Mouse (Mus musculus): ENCODE measurements at regions not wholly inside any gene's neighbourhood (a gene's known extent, or its start where the extent isn't known, plus 50 kb on each side); places are given as distances from the start of the nearest gene placed in this dataset.
"Not testable (repeated sequence)": the region's sequence is repeated elsewhere in the genome, so short reads cannot be mapped to it uniquely, and the experiment has no call there.

- DNase-seq (ENCODE audit: low read depth, low spot score) = not testable (repeated sequence)
These were observed 210.0 kb downstream of the Rchy1 start for GRCm38 (mm10) chr5:91752846-91753245.

GRCm38 (mm10) chr5:91751168-91751567, 211.7 kb downstream of the Rchy1 start:
- DNase-seq (ENCODE audit: low read depth, low spot score) = no peak

DNA sequence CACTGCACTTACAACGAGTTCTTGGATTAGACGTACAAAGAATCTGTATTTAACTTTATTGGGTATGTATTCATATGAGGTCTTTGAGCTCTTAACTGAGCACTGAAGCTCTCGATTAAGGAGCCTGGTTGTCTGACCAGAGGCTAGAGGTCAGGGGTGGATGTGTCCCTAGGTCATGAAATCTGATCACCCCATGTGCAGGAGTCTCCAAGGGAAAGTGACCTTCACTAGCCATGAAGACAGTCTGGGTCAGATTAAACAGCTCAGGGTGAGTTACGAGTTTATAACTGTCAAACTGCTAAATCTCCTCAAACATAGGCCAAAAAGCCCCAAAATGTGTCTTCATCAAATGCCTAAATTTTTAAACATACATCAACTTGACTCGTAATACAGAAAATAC, 216.8 kb downstream of the Rchy1 start:
- no peak for DNase-seq (ENCODE audit: low read depth, low spot score)

GRCm38 (mm10) chr5:91744389-91744788, 218.5 kb downstream of the Rchy1 start:
- DNase-seq (ENCODE audit: low read depth, low spot score) = no peak

DNA sequence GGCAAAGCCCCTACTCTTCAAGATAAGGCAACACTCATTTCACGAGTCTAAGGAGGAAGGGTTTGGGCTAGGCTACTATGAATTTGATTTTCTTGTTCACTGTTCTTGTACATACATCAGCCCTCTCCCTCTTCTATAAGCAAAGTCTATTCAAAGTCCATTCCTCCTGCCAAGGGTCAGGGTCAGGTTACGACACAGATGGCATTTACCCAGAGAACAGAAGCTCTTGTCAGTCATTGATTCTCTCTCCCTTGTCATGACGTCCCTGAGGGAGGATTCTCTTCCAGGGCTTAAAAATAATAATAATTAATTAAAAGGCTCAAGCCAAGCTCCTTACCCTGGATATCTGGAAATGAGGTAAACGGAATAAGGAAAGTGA, 222.7 kb downstream of the Rchy1 start:
- no peak for DNase-seq (ENCODE audit: low read depth, low spot score)

- DNase-seq (ENCODE audit: low read depth, low spot score) = no peak
These were observed 222.2 kb downstream of the Parm1 start for GRCm38 (mm10) chr5:91739433-91740158.

GRCm38 (mm10) chr5:91732002-91732401, 214.6 kb downstream of the Parm1 start:
- no peak for DNase-seq (ENCODE audit: low read depth, low spot score)

- DNase-seq (ENCODE audit: low read depth, low spot score) = no peak
These were observed 213.7 kb downstream of the Parm1 start for GRCm38 (mm10) chr5:91731155-91731554.

- no peak for DNase-seq (ENCODE audit: low read depth, low spot score)
These were observed 212.5 kb downstream of the Parm1 start for GRCm38 (mm10) chr5:91729868-91730267.

- no peak for DNase-seq (ENCODE audit: low read depth, low spot score)
These were observed 212.0 kb downstream of the Parm1 start for GRCm38 (mm10) chr5:91729415-91729814.

- DNase-seq (ENCODE audit: low read depth, low spot score) = no peak
These were observed 210.0 kb downstream of the Parm1 start for GRCm38 (mm10) chr5:91727448-91727847.

- DNase-seq (ENCODE audit: low read depth, low spot score) = no peak
These were observed 208.7 kb downstream of the Parm1 start for GRCm38 (mm10) chr5:91726118-91726500.

- no peak for DNase-seq (ENCODE audit: low read depth, low spot score)
These were observed 208.1 kb downstream of the Parm1 start for GRCm38 (mm10) chr5:91725380-91726117.

DNA sequence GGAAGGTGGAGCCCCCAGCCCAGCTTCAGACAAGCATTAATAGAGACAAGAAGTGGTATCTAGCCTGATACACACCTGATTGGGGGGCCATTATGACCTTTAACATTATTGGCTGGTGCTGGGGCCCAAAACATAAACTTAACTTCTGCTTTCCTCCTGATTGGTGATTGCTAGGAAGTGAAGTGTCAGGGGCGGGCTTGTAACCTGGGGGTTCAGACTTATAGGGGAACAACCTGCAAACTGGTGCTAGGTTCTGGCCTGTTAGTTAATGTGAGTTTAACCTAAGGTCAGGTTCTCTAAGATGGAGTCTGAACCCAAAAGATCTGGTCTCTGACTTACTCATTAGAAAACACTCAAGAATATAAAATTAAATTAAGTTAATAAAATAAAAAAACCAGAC, 207.5 kb downstream of the Parm1 start:
- DNase-seq (ENCODE audit: low read depth, low spot score) = no peak

- no peak for DNase-seq (ENCODE audit: low read depth, low spot score)
These were observed 206.0 kb downstream of the Parm1 start for GRCm38 (mm10) chr5:91723416-91723815.

- no peak for DNase-seq (ENCODE audit: low read depth, low spot score)
These were observed 205.6 kb downstream of the Parm1 start for GRCm38 (mm10) chr5:91722982-91723381.

DNA sequence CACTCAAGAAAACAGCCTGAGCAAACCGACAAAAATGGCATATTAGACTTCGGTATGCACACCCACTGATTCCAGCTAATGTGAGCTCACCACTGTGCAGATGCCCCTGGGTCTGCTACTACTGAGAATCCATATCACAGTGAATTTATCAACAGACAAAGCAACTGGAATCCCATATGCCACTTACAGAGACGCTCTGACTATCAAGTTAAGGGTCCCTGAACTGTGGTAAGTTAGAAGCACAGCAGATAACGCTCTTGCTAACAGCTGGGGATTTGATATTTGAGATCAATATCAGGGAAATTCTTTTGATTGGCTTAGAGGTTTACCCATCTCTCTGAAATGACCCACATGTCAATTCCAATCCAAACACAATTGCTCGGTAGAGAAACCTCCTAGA, 205.0 kb downstream of the Parm1 start:
- DNase-seq (ENCODE audit: low read depth, low spot score) = no peak

DNA sequence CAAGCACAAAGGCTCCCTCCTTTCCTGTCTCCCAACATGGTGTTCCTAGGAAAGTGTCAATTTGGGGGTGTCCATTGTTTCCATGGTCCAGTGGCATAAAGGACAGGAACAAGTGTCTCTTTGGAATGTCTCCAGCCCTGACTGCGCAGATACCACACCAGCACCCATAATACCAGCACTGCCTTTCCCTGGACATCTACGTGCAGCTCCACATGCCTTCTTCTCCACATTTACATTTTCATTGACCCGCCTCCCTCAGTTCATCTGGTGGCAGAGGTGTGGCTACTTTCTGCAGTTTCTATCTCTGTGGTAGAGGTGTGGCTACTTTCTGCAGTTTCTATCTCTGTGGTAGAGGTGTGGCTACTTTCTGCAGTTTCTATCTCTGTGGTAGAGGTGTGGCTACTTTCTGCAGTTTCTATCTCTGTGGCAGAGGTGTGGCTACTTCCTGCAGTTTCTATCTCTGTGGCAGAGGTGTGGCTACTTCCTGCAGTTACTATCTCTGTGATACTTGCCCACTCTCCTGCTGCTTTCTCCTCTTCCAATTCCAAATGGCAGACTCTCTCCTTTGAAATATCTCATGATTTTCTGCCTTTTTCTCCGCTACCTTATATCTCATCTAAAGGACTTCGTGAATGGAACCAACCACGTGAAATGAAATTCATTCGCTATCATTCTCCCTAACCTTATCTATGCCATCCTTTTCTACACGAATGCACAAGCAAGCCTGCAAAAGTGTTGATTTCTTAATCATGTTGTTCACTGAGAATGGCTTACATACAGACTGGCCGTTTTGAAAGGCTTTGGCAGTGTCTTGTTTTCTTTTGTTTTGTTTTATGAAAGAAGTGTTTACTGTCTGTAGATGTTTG, 204.0 kb downstream of the Parm1 start:
- DNase-seq (ENCODE audit: low read depth, low spot score) = no peak

GRCm38 (mm10) chr5:91713020-91713419, 195.6 kb downstream of the Parm1 start:
- DNase-seq (ENCODE audit: low read depth, low spot score) = peak; percentile 65

- no peak for DNase-seq (ENCODE audit: low read depth, low spot score)
These were observed 192.3 kb downstream of the Parm1 start for GRCm38 (mm10) chr5:91709494-91710286.

DNA sequence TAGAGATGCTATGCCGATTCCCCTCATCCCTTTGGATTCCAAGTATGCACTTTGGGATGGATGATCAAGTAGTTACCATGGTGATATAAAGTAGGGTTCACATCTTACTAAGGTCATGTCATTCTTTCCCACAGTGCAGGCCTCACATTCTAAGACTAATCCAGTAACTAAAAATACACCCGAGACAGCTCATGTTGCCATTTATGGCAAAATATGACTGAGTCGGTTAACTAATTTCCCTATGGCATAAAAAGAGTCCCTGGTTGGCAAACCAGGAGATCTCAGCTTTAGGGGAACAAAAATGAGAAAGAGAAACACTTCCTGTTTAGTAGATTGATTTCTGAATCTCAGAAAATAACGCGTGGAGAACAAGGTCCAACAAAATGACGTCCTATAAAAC, 190.7 kb downstream of the Parm1 start:
- DNase-seq (ENCODE audit: low read depth, low spot score) = no peak

Measured in ZHBTc4 (cell line).